Mouse (Mus musculus) cerebellum, adult 2 months (tissue): ENCODE data around the gene Mrpl58.

Source experiments
- CTCF ChIP-seq: fragments of 200-500 bp; IDR thresholded peaks from 2 replicates; pipeline ENCODE4 v1.5.1; 2011; ENCODE audit warnings: low read depth, mild to moderate bottlenecking, control low read depth, low read length, moderate library complexity, borderline replicate concordance; ENCODE audit not compliant: insufficient read depth
- POLR2A ChIP-seq: fragments of 200-500 bp; IDR thresholded peaks from 2 replicates; pipeline ENCODE4 v1.6.1; 2011; ENCODE audit warnings: low read length, control low read depth, borderline replicate concordance; ENCODE audit not compliant: insufficient read depth

DNA sequence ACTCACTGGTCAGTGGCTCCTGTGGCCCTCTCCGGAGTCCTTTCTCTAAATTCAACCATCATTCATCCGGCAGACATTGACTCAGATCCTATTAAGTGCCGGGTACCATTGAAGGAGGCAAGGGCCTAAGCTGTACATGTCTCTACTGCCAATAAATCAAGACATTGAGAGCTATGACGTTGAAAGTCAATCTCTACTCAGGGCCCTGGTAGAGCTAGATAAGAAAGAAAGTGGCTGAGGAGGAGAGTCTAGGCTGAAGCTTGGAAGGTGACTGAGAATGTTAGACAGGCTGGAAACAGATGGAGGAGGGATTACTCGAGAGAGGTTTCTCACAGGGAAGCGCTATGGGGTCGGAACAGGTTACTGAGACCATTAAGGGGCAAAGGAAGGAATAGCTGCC is 33.2 kb upstream of the Mrpl58 start:
- TF ChIP-seq POLR2A (no peak), CTCF (no peak)
